8 mouse cellular contexts compared by ENCODE assay signal in genomic region chr15:84853261-84854137, GRCm38 (mm10). TPM values are rescaled to one million over a fixed set of nuclear protein-coding genes. Genes with fewer than 3 reads are reported as not detected.
DNase-seq lines count a peak whose midpoint lies in the region; ATAC-seq lines count a peak whose summit lies in the region.

No protein-coding gene starts in this region.

- peaks cover 7% of the 10 kb centered on the region; the same call in 1 of the 2 replicates for H3K27me3 ChIP-seq in intestine, embryonic 16.5 days (replicated peaks; ENCODE audit: control insufficient read depth, insufficient read depth, low read length)
- H3K27me3 ChIP-seq in limb, embryonic 10.5 days (ENCODE audit: low read depth, poor library complexity, severe bottlenecking): peaks cover 17% of the 10 kb centered on the region; the same call in 1 of the 2 replicates
- H3K27me3 ChIP-seq in midbrain, embryonic 12.5 days: peaks cover 16% of the 10 kb centered on the region

- peak overlapping the region; percentile 77 for H3K4me3 ChIP-seq in intestine, embryonic 16.5 days (ENCODE audit: low read length)
- peak overlapping the region; percentile 82 for H3K4me3 ChIP-seq in limb, embryonic 10.5 days
- peak overlapping the region; percentile 93 for H3K4me3 ChIP-seq in midbrain, embryonic 12.5 days

- peak overlapping the region; percentile 80 for H3K27ac ChIP-seq in intestine, embryonic 16.5 days (ENCODE audit: low read length)
- H3K27ac ChIP-seq in limb, embryonic 10.5 days: peak overlapping the region; percentile 93
- H3K27ac ChIP-seq in midbrain, embryonic 12.5 days (replicated peaks): peak overlapping the region; percentile 99

- H3K4me2 ChIP-seq in intestine, embryonic 16.5 days (ENCODE audit: low read depth, low read length): peak overlapping the region; percentile 99
- peak overlapping the region; percentile 82 for H3K4me2 ChIP-seq in midbrain, embryonic 12.5 days (replicated peaks)

- peak; percentile 43 for ATAC-seq in intestine, embryonic 16.5 days
- ATAC-seq in midbrain, embryonic 12.5 days (ENCODE audit: low FRiP score, low read depth): peak; percentile 81
- ATAC-seq in activated CD4-positive, CD25-positive, alpha-beta regulatory T cell, adult 4 months: no peak

- H3K4me1 ChIP-seq in intestine, embryonic 16.5 days (ENCODE audit: control insufficient read depth, insufficient read depth, low read length): peaks cover 48% of the 10 kb centered on the region
- peaks cover 57% of the 10 kb centered on the region for H3K4me1 ChIP-seq in limb, embryonic 10.5 days
- peaks cover 52% of the 10 kb centered on the region for H3K4me1 ChIP-seq in midbrain, embryonic 12.5 days

- peak; percentile 93 for DNase-seq in adrenal gland, postnatal 14 days
- DNase-seq in embryo, embryonic 11 days: peak; percentile 91
- DNase-seq in gastrocnemius, postnatal 4 days (ENCODE audit: low spot score in 2 of 2): peak; percentile 70 to 79
- DNase-seq in limb, embryonic 10.5 days (ENCODE audit: low spot score): peak; percentile 94
- DNase-seq in spleen, postnatal 4 days (ENCODE audit: low spot score in 2 of 2): peak; percentile 24 to 73

- peak overlapping the region; percentile 80 for H3K9ac ChIP-seq in intestine, embryonic 16.5 days (ENCODE audit: low read depth, low read length)
- peak overlapping the region; percentile 85 for H3K9ac ChIP-seq in midbrain, embryonic 12.5 days (replicated peaks)

- H3K9me3 ChIP-seq in intestine, embryonic 16.5 days (ENCODE audit: control insufficient read depth, low read length): no peaks in the 10 kb centered on the region
- H3K9me3 ChIP-seq in limb, embryonic 10.5 days (replicated peaks): no peaks in the 10 kb centered on the region
- H3K9me3 ChIP-seq in midbrain, embryonic 12.5 days: no peaks in the 10 kb centered on the region

- under 1% methylated on average over 78 of the region's 84 CpGs for WGBS in intestine, embryonic 16.5 days
- WGBS in limb, embryonic 10.5 days: 1% methylated on average over 84 of the region's 84 CpGs
- WGBS in midbrain, embryonic 12.5 days: under 1% methylated on average over 70 of the region's 84 CpGs

- no peaks in the 10 kb centered on the region for H3K36me3 ChIP-seq in intestine, embryonic 16.5 days (ENCODE audit: control insufficient read depth, insufficient read depth, low read length)
- H3K36me3 ChIP-seq in limb, embryonic 10.5 days: no peaks in the 10 kb centered on the region
- peaks cover 15% of the 10 kb centered on the region; the same call in 1 of the 2 replicates for H3K36me3 ChIP-seq in midbrain, embryonic 12.5 days

RNA-seq across cellular contexts. Expression of gene Phf21b, which starts 2.4 kb away (rescaled TPM):
- 2.3 and 3.6 TPM in 2 replicates for total RNA-seq in adrenal gland, postnatal 14 days (2021)
- 1 to 10 TPM in 1 of 2 experiments, under 1 TPM in 1; 0.57 to 2.1 TPM for total RNA-seq in gastrocnemius, postnatal 4 days (2021)
- polyA plus RNA-seq in intestine, embryonic 16.5 days (2015; fragmentation: Nextera tagmentation; extraction: Ambion mirVana): 0.43 and 0.48 TPM in 2 replicates
- 1.1 and 1.2 TPM in 2 replicates for polyA plus RNA-seq in limb, embryonic 10.5 days (2016; fragmentation: Nextera tagmentation; extraction: Ambion mirVana)
- 21.6 and 22.3 TPM in 2 replicates for polyA plus RNA-seq in midbrain, embryonic 12.5 days (2016; fragmentation: Nextera tagmentation; extraction: Ambion mirVana)
- polyA plus RNA-seq in activated CD4-positive, CD25-positive, alpha-beta regulatory T cell, adult 4 months (2017; shearing (Covaris generic)): 1 to 10 TPM; 1.1 to 1.4 TPM
